Mouse (Mus musculus): ENCODE results near the gene Vax1.

GRCm38 (mm10) chr19:59156702-59157101, 13.2 kb downstream of the Vax1 start:
- TF ChIP-seq CTCF (IDR thresholded peaks at IDR 0.05; ENCODE audit: extremely low read depth, insufficient read depth, low read length), result no peak
- no peak for TF ChIP-seq POLR2A (IDR thresholded peaks at IDR 0.05; ENCODE audit: extremely low read depth, insufficient read depth, low read length)

Measured in cortical plate, adult 2 months (tissue).